Mouse (Mus musculus) MN1 (cell line): ENCODE measurements around the gene Hmcn1.
A peak's percentile ranks its signal among the peaks of the same experiment; 100 is the strongest.

Source experiments
- DNase-seq: peaks from one replicate; pipeline ENCODE4 v3.0.0-alpha.2; 2016; ENCODE audit warnings: low spot score

Gene Hmcn1

GRCm38 (mm10) chr1:150632506-150632905 lies 360.7 kb downstream of the Hmcn1 start:
- DNase-seq: no peak

GRCm38 (mm10) chr1:150631856-150632171 lies 361.4 kb downstream of the Hmcn1 start:
- no peak for DNase-seq

- no peak for DNase-seq
Measured at GRCm38 (mm10) chr1:150631035-150631855, 362.0 kb downstream of the Hmcn1 start.

- DNase-seq: no peak
Measured at GRCm38 (mm10) chr1:150623226-150623625, 370.0 kb downstream of the Hmcn1 start.

- DNase-seq: no peak
Measured at GRCm38 (mm10) chr1:150610539-150610938, 382.7 kb downstream of the Hmcn1 start.

GRCm38 (mm10) chr1:150606173-150606572 lies 387.1 kb downstream of the Hmcn1 start:
- no peak for DNase-seq

- DNase-seq: no peak
Measured at GRCm38 (mm10) chr1:150593614-150594013, 399.6 kb downstream of the Hmcn1 start.

- no peak for DNase-seq
Measured at GRCm38 (mm10) chr1:150591253-150591652, 402.0 kb downstream of the Hmcn1 start.

- no peak for DNase-seq
Measured at GRCm38 (mm10) chr1:150587410-150587809, 405.8 kb downstream of the Hmcn1 start.

GRCm38 (mm10) chr1:150584477-150584876 lies 408.8 kb downstream of the Hmcn1 start:
- no peak for DNase-seq

- no peak for DNase-seq
Measured at GRCm38 (mm10) chr1:150583734-150584133, 409.5 kb downstream of the Hmcn1 start.

GRCm38 (mm10) chr1:150580561-150580960 lies 412.7 kb downstream of the Hmcn1 start:
- no peak for DNase-seq

- DNase-seq: no peak
Measured at GRCm38 (mm10) chr1:150573407-150573806, 419.8 kb downstream of the Hmcn1 start.

- no peak for DNase-seq
Measured at GRCm38 (mm10) chr1:150570562-150571156, 422.6 kb downstream of the Hmcn1 start.

- no peak for DNase-seq
Measured at GRCm38 (mm10) chr1:150569820-150570543, 423.3 kb downstream of the Hmcn1 start.

- no peak for DNase-seq
Measured at GRCm38 (mm10) chr1:150566287-150566686, 426.9 kb downstream of the Hmcn1 start.

GRCm38 (mm10) chr1:150556621-150557020 lies 436.6 kb downstream of the Hmcn1 start:
- DNase-seq: no peak

- DNase-seq: no peak
Measured at GRCm38 (mm10) chr1:150551390-150551789, 441.8 kb downstream of the Hmcn1 start.

GRCm38 (mm10) chr1:150546463-150546862 lies 446.8 kb downstream of the Hmcn1 start:
- no peak for DNase-seq

- DNase-seq: peak; percentile 28
Measured at GRCm38 (mm10) chr1:150540267-150540666, 453.0 kb downstream of the Hmcn1 start.

GRCm38 (mm10) chr1:150537410-150538128 lies 455.7 kb downstream of the Hmcn1 start:
- no peak for DNase-seq

- DNase-seq: no peak
Measured at GRCm38 (mm10) chr1:150535770-150536534, 457.3 kb downstream of the Hmcn1 start.
